Mouse (Mus musculus) cortical plate, adult 2 months (tissue): Measurements from ENCODE around the gene Zfand3. TPM values are rescaled to one million over a fixed set of nuclear protein-coding genes. Genes with fewer than 3 reads are reported as not detected.

ENCODE experiments used
- H3K27ac ChIP-seq: fragments of 200-500 bp; 2 replicates; pipeline ENCODE4 v1.5.1; 2012; ENCODE audit warnings: low read length, control low read depth, inconsistent platforms; ENCODE audit not compliant: insufficient read depth
- H3K4me1 ChIP-seq: fragments of 200-500 bp; 2 replicates; pipeline ENCODE4 v1.6.1; 2011; ENCODE audit warnings: low read length; ENCODE audit not compliant: control insufficient read depth, insufficient read depth
- H3K4me3 ChIP-seq: fragments of 200-500 bp; 2 replicates; pipeline ENCODE4 v1.5.1; 2011; ENCODE audit warnings: mild to moderate bottlenecking, low read length, control low read depth; ENCODE audit not compliant: insufficient read depth
- CTCF ChIP-seq: fragments of 200-500 bp; IDR thresholded peaks from 2 replicates; pipeline ENCODE4 v1.5.1; 2011; ENCODE audit warnings: mild to moderate bottlenecking, control low read depth, low read length; ENCODE audit not compliant: insufficient read depth; ENCODE audit errors: extremely low read depth
- POLR2A ChIP-seq: fragments of 200-500 bp; IDR thresholded peaks from 2 replicates; pipeline ENCODE4 v1.6.1; 2011; ENCODE audit warnings: mild to moderate bottlenecking, low read length, control low read depth; ENCODE audit not compliant: insufficient read depth; ENCODE audit errors: extremely low read depth
- polyA plus RNA-seq: library from polyadenylated mRNA; depleted of rRNA; stranded (reverse); fragments of >200 nt; gene quantifications from 2 replicates; pipeline ENCODE4 v1.2.3, GENCODE M21; 2012

Gene Zfand3
- polyA plus RNA-seq, 1 experiment, result 102 TPM

- Histone ChIP-seq H3K4me3 (no peak overlapping the region), H3K4me1 (no peaks in the 10 kb centered on the region), H3K27ac (no peak overlapping the region)
- TF ChIP-seq CTCF (no peak), POLR2A (no peak)
These were observed 23.0 kb upstream of the Zfand3 start for GRCm38 (mm10) chr17:29981568-29981967.

DNA sequence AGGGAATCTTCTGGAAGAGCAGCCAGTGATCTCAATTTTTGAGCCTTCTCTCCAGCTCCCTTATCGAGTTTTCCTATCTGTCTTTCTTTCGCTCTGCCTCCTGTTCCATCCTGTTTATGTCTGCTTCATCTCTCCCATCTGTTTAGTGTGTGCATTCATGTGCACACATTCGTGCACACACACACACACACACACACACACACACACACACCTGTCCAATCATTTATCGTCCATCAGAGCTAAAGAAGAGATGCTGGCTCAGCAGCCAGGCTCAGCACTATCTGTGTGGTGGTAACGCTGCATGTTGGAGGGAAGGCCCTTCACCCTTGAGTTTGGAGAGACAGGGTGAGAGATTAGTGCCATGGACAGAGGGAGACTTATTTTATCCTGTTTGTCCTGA lies 21.3 kb upstream of the Zfand3 start:
- Histone ChIP-seq H3K4me1 (no peaks in the 10 kb centered on the region), H3K4me3 (no peak overlapping the region), H3K27ac (no peak overlapping the region)
- TF ChIP-seq POLR2A (no peak), CTCF (no peak)

- Histone ChIP-seq H3K4me3 (no peak overlapping the region), H3K27ac (no peak overlapping the region), H3K4me1 (no peaks in the 10 kb centered on the region)
- TF ChIP-seq CTCF (no peak), POLR2A (no peak)
These were observed 19.6 kb upstream of the Zfand3 start for GRCm38 (mm10) chr17:29984931-29985330.

- Histone ChIP-seq H3K4me1 (no peaks in the 10 kb centered on the region), H3K27ac (no peak overlapping the region), H3K4me3 (no peak overlapping the region)
- no peak for TF ChIP-seq POLR2A
These were observed 19.0 kb upstream of the Zfand3 start for GRCm38 (mm10) chr17:29985534-29985933.

GRCm38 (mm10) chr17:29988141-29988540 lies 16.4 kb upstream of the Zfand3 start:
- no peak overlapping the region for H3K4me3 ChIP-seq
- no peak overlapping the region for H3K27ac ChIP-seq
- H3K4me1 ChIP-seq, result no peaks in the 10 kb centered on the region
- TF ChIP-seq CTCF (no peak), POLR2A (no peak)

DNA sequence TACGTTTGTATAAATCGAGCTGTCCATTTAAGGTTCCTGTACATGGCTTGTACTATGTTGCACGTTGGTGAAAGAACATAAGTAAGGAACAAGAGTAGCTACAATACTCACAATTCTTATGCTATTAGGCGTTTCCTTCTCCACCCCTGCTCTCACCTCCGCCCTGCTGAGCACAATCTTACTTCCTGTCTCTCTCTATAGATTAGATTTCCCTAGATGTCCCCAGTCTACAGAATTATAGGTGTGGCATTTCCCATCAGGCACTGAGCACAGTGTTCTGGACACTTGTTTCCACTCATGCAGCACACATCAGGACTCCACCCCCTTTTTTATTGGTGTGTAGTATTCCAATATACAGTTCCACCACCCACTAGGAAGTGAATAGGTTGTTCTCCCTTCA lies 14.9 kb upstream of the Zfand3 start:
- Histone ChIP-seq H3K4me3 (no peak overlapping the region), H3K4me1 (no peaks in the 10 kb centered on the region), H3K27ac (no peak overlapping the region)
- TF ChIP-seq CTCF (no peak), POLR2A (no peak)

DNA sequence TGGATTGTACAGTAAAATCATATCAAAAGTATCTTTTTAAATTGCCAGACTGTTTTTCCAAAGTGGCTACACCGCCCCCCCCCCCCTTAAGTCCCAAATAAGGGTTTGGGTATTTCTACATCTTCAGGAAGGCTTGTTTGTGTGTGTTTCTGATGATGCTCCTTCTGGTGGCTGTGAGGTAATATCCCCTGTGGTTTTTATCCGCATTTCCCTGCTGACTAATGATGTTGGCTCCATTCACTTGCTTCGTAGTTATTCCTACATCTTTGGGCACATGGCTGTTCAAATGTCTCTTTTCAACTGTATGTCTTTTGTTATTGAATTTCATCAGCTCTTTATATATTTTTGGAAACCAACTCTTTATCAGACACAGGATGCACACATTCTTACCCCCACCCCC lies 14.4 kb upstream of the Zfand3 start:
- TF ChIP-seq CTCF, result no peak
- no peak for TF ChIP-seq POLR2A
- H3K4me1 ChIP-seq, result no peaks in the 10 kb centered on the region
- H3K27ac ChIP-seq, result no peak overlapping the region
- no peak overlapping the region for H3K4me3 ChIP-seq

DNA sequence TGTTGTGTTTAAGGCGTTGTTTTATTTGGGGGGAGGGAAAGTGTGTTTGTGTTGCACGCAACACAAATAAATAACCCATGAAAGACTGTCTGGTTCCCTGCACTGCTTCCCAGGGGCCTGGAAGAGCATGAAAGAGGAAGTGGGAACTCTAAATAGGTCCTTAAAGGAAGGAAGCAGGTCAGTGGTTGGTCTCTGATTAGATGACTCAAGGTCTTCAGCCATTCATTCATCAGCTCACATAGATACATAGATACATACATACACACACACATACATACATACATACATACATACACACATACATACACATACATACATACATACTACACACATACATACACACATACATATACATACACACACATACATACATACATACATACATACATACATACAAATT lies 13.7 kb upstream of the Zfand3 start:
- H3K4me3 ChIP-seq, result no peak overlapping the region
- no peak for TF ChIP-seq CTCF
- no peak for TF ChIP-seq POLR2A
- no peaks in the 10 kb centered on the region for H3K4me1 ChIP-seq
- H3K27ac ChIP-seq, result no peak overlapping the region

DNA sequence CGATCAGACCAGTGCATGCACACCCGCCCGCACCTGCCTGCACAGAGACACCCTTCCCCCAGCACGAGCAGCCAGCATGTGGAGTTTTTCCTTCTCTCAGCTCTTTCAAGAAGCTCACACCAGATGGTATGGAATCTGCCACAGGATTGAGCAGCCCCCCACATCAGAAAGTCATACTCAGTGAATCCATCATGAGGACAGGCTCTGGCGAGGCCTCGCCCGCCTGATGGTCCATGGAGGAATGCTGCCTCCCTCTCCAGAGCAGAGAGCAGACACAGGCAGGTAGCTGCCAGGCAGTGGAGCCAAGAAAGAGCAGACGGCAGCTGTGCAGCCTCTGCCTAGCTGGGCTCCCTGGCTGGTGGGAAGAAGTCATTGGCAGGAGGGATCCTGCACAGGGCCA lies 11.0 kb upstream of the Zfand3 start:
- Histone ChIP-seq H3K4me3 (no peak overlapping the region), H3K27ac (no peak overlapping the region), H3K4me1 (no peaks in the 10 kb centered on the region)
- TF ChIP-seq POLR2A (no peak), CTCF (no peak)

DNA sequence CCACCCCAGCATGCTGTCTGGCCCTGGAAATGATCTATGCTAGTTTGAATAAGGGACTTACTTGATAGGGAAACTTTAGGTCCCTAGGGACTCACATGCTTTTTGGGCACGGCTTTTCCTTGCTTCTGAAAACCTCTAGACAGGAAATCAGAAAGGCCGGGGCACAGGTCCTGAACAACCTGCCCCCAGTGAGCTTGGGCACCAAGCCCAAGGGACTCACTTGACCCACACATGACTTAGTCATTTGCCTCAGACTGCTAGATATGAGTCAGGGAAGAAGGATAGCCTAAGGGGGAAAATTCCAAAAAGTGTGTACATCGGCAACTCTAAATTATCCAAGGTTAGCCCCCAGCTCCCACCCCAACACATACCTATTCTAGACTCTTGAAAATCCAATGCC lies 10.5 kb upstream of the Zfand3 start:
- no peak for TF ChIP-seq CTCF
- H3K4me1 ChIP-seq, result no peaks in the 10 kb centered on the region
- no peak overlapping the region for H3K4me3 ChIP-seq
- no peak overlapping the region for H3K27ac ChIP-seq

DNA sequence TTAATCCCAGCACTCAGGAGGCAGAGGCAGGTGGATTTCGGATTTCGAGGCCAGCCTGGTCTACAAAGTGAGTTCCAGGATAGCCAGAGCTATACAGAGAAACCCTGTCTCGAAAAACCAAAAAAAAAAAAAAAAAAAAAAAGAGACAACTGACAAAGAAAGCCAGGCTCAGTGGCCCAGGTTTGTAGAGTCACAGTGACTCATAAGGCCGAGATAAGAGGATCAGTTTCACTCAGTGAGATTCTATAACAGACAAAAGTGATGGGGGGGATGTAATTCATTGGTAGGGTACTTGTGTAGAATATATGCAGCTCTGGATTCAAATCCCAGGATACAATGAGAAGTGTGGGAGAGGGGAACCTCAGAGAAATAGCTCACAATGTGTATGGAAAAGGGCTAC lies 10.1 kb upstream of the Zfand3 start:
- Histone ChIP-seq H3K4me1 (no peaks in the 10 kb centered on the region), H3K4me3 (no peak overlapping the region), H3K27ac (no peak overlapping the region)
- TF ChIP-seq POLR2A (no peak), CTCF (no peak)

GRCm38 (mm10) chr17:29995986-29996385 lies 8.5 kb upstream of the Zfand3 start:
- TF ChIP-seq CTCF (no peak), POLR2A (no peak)
- no peaks in the 10 kb centered on the region for H3K4me1 ChIP-seq
- no peak overlapping the region for H3K27ac ChIP-seq
- no peak overlapping the region for H3K4me3 ChIP-seq
